Mouse (Mus musculus): Measurements from ENCODE around the gene Parp11. TPM values are rescaled to one million over a fixed set of nuclear protein-coding genes. Genes with fewer than 3 reads are reported as not detected.

Gene Parp11
- polyA plus RNA-seq, 1 experiment, result 0.19 TPM

- Histone ChIP-seq H3K27me3 (ENCODE audit: control insufficient read depth) (peaks cover 5% of the 10 kb centered on the region), H3K4me3 (replicated peaks) (no peak overlapping the region), H3K36me3 (ENCODE audit: control insufficient read depth) (no peaks in the 10 kb centered on the region), H3K4me1 (ENCODE audit: control insufficient read depth) (peaks cover 18% of the 10 kb centered on the region), H3K9me3 (ENCODE audit: control insufficient read depth, low read length) (no peaks in the 10 kb centered on the region)
- TF ChIP-seq GATA1 (IDR thresholded peaks at IDR 0.05; ENCODE audit: low read length), result no peak
- TF ChIP-seq TAL1 (IDR thresholded peaks at IDR 0.05; ENCODE audit: low read length), result no peak
Measured at GRCm38 (mm10) chr6:127455440-127455839, 8.8 kb downstream of the Parp11 start.

- Histone ChIP-seq H3K4me3 (replicated peaks) (no peak overlapping the region), H3K4me1 (ENCODE audit: control insufficient read depth) (peaks cover 18% of the 10 kb centered on the region), H3K9me3 (ENCODE audit: control insufficient read depth, low read length) (no peaks in the 10 kb centered on the region), H3K36me3 (ENCODE audit: control insufficient read depth) (no peaks in the 10 kb centered on the region), H3K27me3 (ENCODE audit: control insufficient read depth) (no peaks in the 10 kb centered on the region)
- no peak for TF ChIP-seq GATA1 (IDR thresholded peaks at IDR 0.05; ENCODE audit: low read length)
- TF ChIP-seq TAL1 (IDR thresholded peaks at IDR 0.05; ENCODE audit: low read length), result no peak
Measured at GRCm38 (mm10) chr6:127456769-127457168, 10.1 kb downstream of the Parp11 start.

DNA sequence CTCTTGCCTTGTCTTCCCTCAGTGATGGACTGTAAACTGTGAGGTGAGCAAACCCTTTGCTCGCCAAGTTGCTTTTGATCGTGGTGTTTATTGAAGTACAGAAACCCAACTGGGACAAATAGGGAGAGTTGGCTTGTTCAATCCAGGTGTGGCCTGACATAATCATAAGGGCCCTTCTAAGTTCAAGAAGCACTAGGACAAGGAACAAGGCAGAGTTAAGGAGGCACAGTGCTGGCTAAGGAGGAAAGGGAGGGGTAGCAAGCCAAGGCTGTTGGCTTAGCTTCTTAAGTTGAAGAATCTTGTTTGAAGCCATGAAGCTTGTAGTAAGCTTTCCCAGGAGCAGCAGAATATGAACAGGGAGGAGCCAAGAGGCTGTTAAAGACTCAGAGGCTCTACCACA, 13.1 kb downstream of the Parp11 start:
- Histone ChIP-seq H3K27me3 (ENCODE audit: control insufficient read depth) (no peaks in the 10 kb centered on the region), H3K4me3 (replicated peaks) (no peak overlapping the region), H3K9me3 (ENCODE audit: control insufficient read depth, low read length) (no peaks in the 10 kb centered on the region), H3K4me1 (ENCODE audit: control insufficient read depth) (peaks cover under 1% of the 10 kb centered on the region; the same call in 1 of the 2 replicates), H3K36me3 (ENCODE audit: control insufficient read depth) (no peaks in the 10 kb centered on the region)
- TF ChIP-seq TAL1 (IDR thresholded peaks at IDR 0.05; ENCODE audit: low read length) (no peak), GATA1 (IDR thresholded peaks at IDR 0.05; ENCODE audit: low read length) (no peak)

GRCm38 (mm10) chr6:127461491-127461890, 14.9 kb downstream of the Parp11 start:
- Histone ChIP-seq H3K4me3 (replicated peaks) (no peak overlapping the region), H3K27me3 (ENCODE audit: control insufficient read depth) (no peaks in the 10 kb centered on the region), H3K9me3 (ENCODE audit: control insufficient read depth, low read length) (no peaks in the 10 kb centered on the region), H3K36me3 (ENCODE audit: control insufficient read depth) (no peaks in the 10 kb centered on the region), H3K4me1 (ENCODE audit: control insufficient read depth) (no peaks in the 10 kb centered on the region)
- no peak for TF ChIP-seq GATA1 (IDR thresholded peaks at IDR 0.05; ENCODE audit: low read length)
- no peak for TF ChIP-seq TAL1 (IDR thresholded peaks at IDR 0.05; ENCODE audit: low read length)

DNA sequence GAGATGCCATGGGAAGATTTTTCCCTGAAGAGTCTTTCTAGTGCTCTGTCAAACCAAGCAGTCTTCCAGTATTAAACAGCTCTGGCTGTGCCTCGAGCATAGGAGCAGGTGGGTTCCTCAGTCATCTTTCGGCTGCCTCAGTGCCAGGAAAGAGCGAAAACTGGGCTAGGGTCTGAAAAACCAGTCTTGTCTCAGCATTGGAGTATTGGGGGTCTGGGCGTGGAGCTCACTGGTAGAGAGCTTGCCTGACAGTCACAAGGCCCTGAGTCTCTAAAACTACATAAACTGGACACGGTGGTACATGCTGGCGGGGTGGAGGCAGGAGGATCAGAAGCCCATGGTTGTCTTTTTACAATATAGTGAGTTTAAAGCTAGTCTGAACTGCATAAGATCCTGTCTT, 15.6 kb downstream of the Parp11 start:
- Histone ChIP-seq H3K36me3 (ENCODE audit: control insufficient read depth) (no peaks in the 10 kb centered on the region), H3K4me3 (replicated peaks) (no peak overlapping the region), H3K4me1 (ENCODE audit: control insufficient read depth) (no peaks in the 10 kb centered on the region), H3K27me3 (ENCODE audit: control insufficient read depth) (no peaks in the 10 kb centered on the region), H3K9me3 (ENCODE audit: control insufficient read depth, low read length) (no peaks in the 10 kb centered on the region)
- TF ChIP-seq TAL1 (IDR thresholded peaks at IDR 0.05; ENCODE audit: low read length) (no peak), GATA1 (IDR thresholded peaks at IDR 0.05; ENCODE audit: low read length) (no peak)

- no peak overlapping the region for H3K4me3 ChIP-seq (replicated peaks)
- H3K4me1 ChIP-seq (ENCODE audit: control insufficient read depth), result no peaks in the 10 kb centered on the region
- H3K9me3 ChIP-seq (ENCODE audit: control insufficient read depth, low read length), result no peaks in the 10 kb centered on the region
- H3K27me3 ChIP-seq (ENCODE audit: control insufficient read depth), result no peaks in the 10 kb centered on the region
- no peaks in the 10 kb centered on the region for H3K36me3 ChIP-seq (ENCODE audit: control insufficient read depth)
- TF ChIP-seq TAL1 (IDR thresholded peaks at IDR 0.05; ENCODE audit: low read length) (no peak), GATA1 (IDR thresholded peaks at IDR 0.05; ENCODE audit: low read length) (no peak)
Measured at GRCm38 (mm10) chr6:127463273-127464001, 16.8 kb downstream of the Parp11 start.

GRCm38 (mm10) chr6:127464523-127464922, 17.9 kb downstream of the Parp11 start:
- Histone ChIP-seq H3K9me3 (ENCODE audit: control insufficient read depth, low read length) (no peaks in the 10 kb centered on the region), H3K27me3 (ENCODE audit: control insufficient read depth) (no peaks in the 10 kb centered on the region), H3K4me3 (replicated peaks) (no peak overlapping the region), H3K36me3 (ENCODE audit: control insufficient read depth) (no peaks in the 10 kb centered on the region), H3K4me1 (ENCODE audit: control insufficient read depth) (no peaks in the 10 kb centered on the region)
- TF ChIP-seq TAL1 (IDR thresholded peaks at IDR 0.05; ENCODE audit: low read length) (no peak), GATA1 (IDR thresholded peaks at IDR 0.05; ENCODE audit: low read length) (no peak)

- no peaks in the 10 kb centered on the region for H3K4me1 ChIP-seq (ENCODE audit: control insufficient read depth)
- TF ChIP-seq TAL1 (IDR thresholded peaks at IDR 0.05; ENCODE audit: low read length), result no peak
- TF ChIP-seq GATA1 (IDR thresholded peaks at IDR 0.05; ENCODE audit: low read length), result no peak
- no peaks in the 10 kb centered on the region for H3K9me3 ChIP-seq (ENCODE audit: control insufficient read depth, low read length)
- H3K4me3 ChIP-seq (replicated peaks), result no peak overlapping the region
- peaks cover 4% of the 10 kb centered on the region for H3K36me3 ChIP-seq (ENCODE audit: control insufficient read depth)
- H3K27me3 ChIP-seq (ENCODE audit: control insufficient read depth), result no peaks in the 10 kb centered on the region
Measured at GRCm38 (mm10) chr6:127466749-127467310, 20.2 kb downstream of the Parp11 start.

GRCm38 (mm10) chr6:127472078-127472477, 25.4 kb downstream of the Parp11 start:
- H3K4me3 ChIP-seq (replicated peaks), result no peak overlapping the region
- H3K36me3 ChIP-seq (ENCODE audit: control insufficient read depth), result peaks cover 4% of the 10 kb centered on the region
- H3K27me3 ChIP-seq (ENCODE audit: control insufficient read depth), result no peaks in the 10 kb centered on the region
- no peaks in the 10 kb centered on the region for H3K4me1 ChIP-seq (ENCODE audit: control insufficient read depth)
- TF ChIP-seq TAL1 (IDR thresholded peaks at IDR 0.05; ENCODE audit: low read length), result no peak
- no peak for TF ChIP-seq GATA1 (IDR thresholded peaks at IDR 0.05; ENCODE audit: low read length)
- no peaks in the 10 kb centered on the region for H3K9me3 ChIP-seq (ENCODE audit: control insufficient read depth, low read length)
